Mouse (Mus musculus): Measurements from ENCODE around the gene Fosl2. TPM values are rescaled to one million over a fixed set of nuclear protein-coding genes. Genes with fewer than 3 reads are reported as not detected.
A peak's percentile ranks its signal among the peaks of the same experiment; 100 is the strongest.

Fosl2 gene
- polyA plus RNA-seq, 1 experiment from 2014 or later: 0.41 TPM

DNA sequence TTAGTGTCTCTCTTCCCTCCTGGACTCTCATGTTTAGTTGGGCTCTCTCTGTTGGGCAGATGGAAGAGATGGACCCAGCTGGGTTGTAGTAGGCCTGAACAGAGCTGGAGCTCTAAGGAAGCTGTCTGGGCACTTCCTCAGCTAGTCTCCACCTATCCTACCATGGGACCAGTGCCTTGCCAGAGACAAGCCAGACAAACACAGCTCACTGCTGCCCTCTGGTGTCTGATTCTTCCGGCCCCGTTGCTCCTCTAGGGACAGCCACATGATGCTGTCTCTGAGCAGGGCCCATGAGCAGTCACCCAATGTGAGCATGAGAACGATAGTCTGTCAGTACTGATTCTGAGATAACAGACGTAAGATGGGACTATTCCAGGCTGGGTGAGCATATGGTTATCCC, 62.1 kb downstream of the Fosl2 start:
- Histone ChIP-seq H3K4me3 (no peak overlapping the region), H3K9me3 (replicated peaks) (no peaks in the 10 kb centered on the region), H3K27ac (replicated peaks) (no peak overlapping the region), H3K27me3 (ENCODE audit: low read depth, poor library complexity, severe bottlenecking) (no peaks in the 10 kb centered on the region), H3K36me3 (no peaks in the 10 kb centered on the region), H3K4me1 (0 out of 2 replicates have a peak, but pooled peaks cover 5% of the 10 kb centered on the region)
- DNase-seq (ENCODE audit: low spot score): peak; percentile 87
- 16% methylated on average over 4 of the region's 4 CpGs for WGBS

DNA sequence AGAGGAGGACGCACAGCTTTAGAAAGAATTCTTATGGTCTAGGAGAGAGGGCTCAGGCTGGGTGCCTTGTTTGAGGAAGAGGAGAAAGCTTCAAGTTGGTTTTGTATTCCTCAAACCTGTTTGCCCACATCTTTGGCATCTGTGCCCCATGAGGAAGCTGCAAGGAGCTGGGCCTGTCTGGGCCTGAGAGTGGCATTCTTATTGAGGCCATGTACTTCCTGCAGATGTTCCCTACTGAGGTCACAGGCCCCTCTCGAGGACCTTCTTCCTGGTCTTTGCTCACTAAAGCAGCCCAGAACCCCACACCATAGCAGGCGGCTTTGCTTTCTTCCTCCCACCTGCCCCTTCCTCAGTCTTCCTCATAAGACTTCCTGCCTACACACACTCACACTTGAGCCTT, 63.5 kb downstream of the Fosl2 start:
- WGBS: 80% methylated on average over 3 of the region's 3 CpGs

GRCm38 (mm10) chr5:32199594-32199993, 64.0 kb downstream of the Fosl2 start:
- H3K27ac ChIP-seq (replicated peaks): no peak overlapping the region
- H3K36me3 ChIP-seq: no peaks in the 10 kb centered on the region
- 87% methylated on average over 3 of the region's 3 CpGs for WGBS
- H3K9me3 ChIP-seq (replicated peaks): no peaks in the 10 kb centered on the region
- H3K4me3 ChIP-seq: no peak overlapping the region
- DNase-seq (ENCODE audit: low spot score): no peak
- H3K27me3 ChIP-seq (ENCODE audit: low read depth, poor library complexity, severe bottlenecking): no peaks in the 10 kb centered on the region
- H3K4me1 ChIP-seq: 0 out of 2 replicates have a peak, but pooled peaks cover 5% of the 10 kb centered on the region

More for the DNA sequence above, 63.5 kb downstream of the Fosl2 start:
- Histone ChIP-seq H3K27ac (replicated peaks) (no peak overlapping the region), H3K36me3 (no peaks in the 10 kb centered on the region), H3K27me3 (ENCODE audit: low read depth, poor library complexity, severe bottlenecking) (no peaks in the 10 kb centered on the region), H3K4me3 (no peak overlapping the region), H3K4me1 (0 out of 2 replicates have a peak, but pooled peaks cover 5% of the 10 kb centered on the region), H3K9me3 (replicated peaks) (no peaks in the 10 kb centered on the region)
- no peak for DNase-seq (ENCODE audit: low spot score)

DNA sequence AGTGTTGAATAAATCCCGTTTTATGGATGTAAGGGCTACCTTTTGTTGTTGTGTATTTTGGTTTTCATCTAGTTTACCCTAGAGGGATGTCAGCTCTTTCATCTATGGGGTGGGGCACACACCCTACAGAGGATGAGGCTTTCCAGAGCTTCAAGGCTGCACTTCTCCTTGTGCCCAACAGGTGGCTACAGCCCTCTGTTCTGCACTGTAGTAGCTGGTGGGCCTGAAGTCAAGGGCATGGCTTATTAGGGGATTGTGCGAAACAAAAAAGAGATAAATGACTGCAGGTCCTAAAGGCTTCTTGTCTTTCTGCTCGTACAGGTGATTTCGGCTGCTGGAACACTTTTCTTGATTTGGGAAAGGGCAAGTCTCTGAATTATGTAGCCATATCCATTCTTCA, 69.1 kb downstream of the Fosl2 start:
- WGBS: 80% methylated on average over 4 of the region's 4 CpGs
- no peaks in the 10 kb centered on the region for H3K4me1 ChIP-seq
- no peaks in the 10 kb centered on the region for H3K36me3 ChIP-seq
- no peaks in the 10 kb centered on the region for H3K27me3 ChIP-seq (ENCODE audit: low read depth, poor library complexity, severe bottlenecking)
- H3K9me3 ChIP-seq (replicated peaks): no peaks in the 10 kb centered on the region
- DNase-seq (ENCODE audit: low spot score): no peak
- no peak overlapping the region for H3K4me3 ChIP-seq
- H3K27ac ChIP-seq (replicated peaks): no peak overlapping the region

- 80% methylated on average over 2 of the region's 2 CpGs for WGBS
- H3K9me3 ChIP-seq (replicated peaks): no peaks in the 10 kb centered on the region
Observed at GRCm38 (mm10) chr5:32206726-32207125, 71.1 kb downstream of the Fosl2 start.

More at GRCm38 (mm10) chr5:32206726-32207125, 71.1 kb downstream of the Fosl2 start:
- no peaks in the 10 kb centered on the region for H3K36me3 ChIP-seq
- DNase-seq (ENCODE audit: low spot score): no peak
- H3K27ac ChIP-seq (replicated peaks): no peak overlapping the region
- H3K4me3 ChIP-seq: no peak overlapping the region
- peaks cover 9% of the 10 kb centered on the region for H3K4me1 ChIP-seq
- no peaks in the 10 kb centered on the region for H3K27me3 ChIP-seq (ENCODE audit: low read depth, poor library complexity, severe bottlenecking)

Other genes starting within 250 kb of the Fosl2 start
- gene Plb1, start 96.9 kb downstream of the Fosl2 start, polyA plus RNA-seq (2016; fragmentation: Nextera tagmentation; extraction: Ambion mirVana): 0.05 TPM in 1 of 2 replicates, not detected in the other